Mouse (Mus musculus) lung, adult 2 months (tissue): ENCODE results near the gene 1700061G19Rik. TPM values are rescaled to one million over a fixed set of nuclear protein-coding genes. Genes with fewer than 3 reads are reported as not detected.

Experiments used
- DNase-seq: peaks from one replicate; pipeline ENCODE4 v3.0.0; 2022
- H3K4me1 ChIP-seq: fragments of 200-500 bp; 2 replicates; pipeline ENCODE4 v1.6.1; 2011; ENCODE audit warnings: low read length; ENCODE audit not compliant: control insufficient read depth, insufficient read depth
- H3K4me3 ChIP-seq: fragments of 200-500 bp; replicated peaks from 2 replicates; pipeline ENCODE3; 2011; ENCODE audit warnings: low read depth, mild to moderate bottlenecking, control low read depth, low read length; ENCODE audit errors: extremely low read depth
- CTCF ChIP-seq: fragments of 200-500 bp; IDR thresholded peaks from 2 replicates; pipeline ENCODE4 v1.5.1; 2011; ENCODE audit warnings: mild to moderate bottlenecking, low read length, control low read depth; ENCODE audit not compliant: insufficient read depth
- POLR2A ChIP-seq: fragments of 200-500 bp; IDR thresholded peaks from 2 replicates; pipeline ENCODE4 v1.6.1; 2011; ENCODE audit warnings: low read depth, mild to moderate bottlenecking, control low read depth, low read length, borderline replicate concordance; ENCODE audit errors: extremely low read depth
- WGBS: fragments of 180-500 bp; shearing (Covaris S2); methylation state at CpG from one replicate; pipeline ENCODE4 v1.1.7; 2018; 5-methylcytosine and 5-hydroxymethylcytosine counted together
- polyA plus RNA-seq: library from polyadenylated mRNA; depleted of rRNA; stranded (reverse); fragments of >200 nt; gene quantifications from 2 replicates; pipeline ENCODE4 v1.2.3, GENCODE M21; 2012; rRNA removed

1700061G19Rik gene
- polyA plus RNA-seq, 1 experiment: 0.19 TPM

DNA sequence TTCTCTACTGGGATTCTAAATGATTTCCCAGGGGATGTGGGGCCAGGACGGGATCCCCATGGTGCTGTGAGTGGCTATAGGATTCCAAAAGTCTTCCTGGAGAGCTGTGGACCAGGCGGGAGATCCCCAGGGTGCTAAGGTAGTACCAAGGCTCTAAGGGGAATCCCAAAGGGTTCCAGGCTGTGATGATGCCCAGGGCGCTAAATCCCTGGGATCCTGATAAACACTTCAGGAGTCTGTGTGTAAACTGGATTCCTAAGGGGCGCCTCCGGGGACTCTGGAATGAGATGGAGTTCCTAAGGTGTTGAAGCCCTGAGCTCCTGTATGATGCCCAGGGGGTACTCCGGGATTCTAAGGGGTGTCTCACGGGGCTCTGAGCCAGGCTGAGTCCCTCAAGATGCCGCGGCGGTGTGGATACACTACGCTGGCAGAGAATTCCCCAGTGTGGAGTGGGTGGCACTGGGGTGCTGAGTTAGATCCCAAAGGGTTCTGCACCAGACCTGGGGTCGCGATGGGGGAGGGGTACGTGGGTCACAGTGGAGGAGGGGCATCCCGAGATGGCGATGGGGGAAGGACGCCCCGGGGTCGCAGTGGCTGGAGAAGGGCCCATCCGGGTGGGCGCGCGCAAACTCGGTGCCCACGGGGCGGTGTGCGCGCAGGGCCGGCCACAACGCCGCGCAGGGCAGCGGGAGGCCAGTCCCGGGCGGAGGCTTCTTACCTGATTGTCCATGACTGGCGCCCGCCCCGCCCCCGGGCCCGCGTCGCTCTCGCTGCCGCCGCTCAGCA is 59.5 kb downstream of the 1700061G19Rik start:
- Histone ChIP-seq H3K4me3 (peak overlapping the region; percentile 77), H3K4me1 (peaks cover 7% of the 10 kb centered on the region)
- WGBS: 2% methylated on average over 34 of the region's 45 CpGs
- TF ChIP-seq CTCF: no peak
- TF ChIP-seq POLR2A: no peak
- peak; percentile 7 for DNase-seq

DNA sequence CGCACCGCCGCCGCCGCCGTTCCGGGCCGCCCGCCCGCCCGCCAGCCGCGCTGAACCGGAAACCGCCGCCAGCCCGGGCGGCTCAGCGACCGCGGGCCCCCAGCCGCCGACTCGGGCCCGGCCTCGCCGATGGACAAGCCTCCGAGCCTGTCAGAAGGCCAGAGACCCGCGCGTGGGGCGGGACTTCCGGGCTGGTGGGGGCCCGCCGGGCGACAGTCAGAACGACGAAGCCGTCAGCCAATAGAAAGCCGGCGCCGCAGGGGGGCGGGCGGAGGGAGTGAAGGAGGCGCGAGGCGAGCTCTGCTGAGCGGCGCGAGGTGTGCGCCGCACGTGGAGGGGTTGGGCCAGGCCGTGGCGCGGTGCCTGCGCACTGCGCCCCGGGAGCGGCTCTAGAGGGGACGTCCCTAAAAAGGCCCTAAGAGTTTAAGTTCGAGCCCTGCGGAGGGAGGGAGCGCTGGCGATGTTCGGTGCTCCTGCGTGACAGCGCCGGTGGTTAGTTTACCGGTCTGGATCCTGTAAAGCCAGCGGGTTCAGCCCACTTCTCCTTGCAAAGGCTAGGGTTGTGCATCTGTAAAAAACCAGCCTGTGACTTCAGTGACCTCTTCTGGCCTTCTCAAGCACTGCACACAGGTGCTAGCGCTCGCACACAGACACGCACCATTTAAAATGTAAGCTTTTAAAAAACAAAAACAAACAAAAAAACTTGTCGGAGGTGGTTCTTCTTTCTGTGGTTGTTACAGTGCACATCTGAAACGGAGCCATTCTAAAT is 60.3 kb downstream of the 1700061G19Rik start, which contains the start of gene Mllt1:
Gene Mllt1, minus strand, starts transcription at position 53 of the 769 bp plus-strand sequence.
- peak; percentile 100 for DNase-seq
- Histone ChIP-seq H3K4me3 (peak within 1 kb of the TSS; percentile 77), H3K4me1 (peaks cover 4% of the 10 kb centered on the region; the same call in 1 of the 2 replicates)
- WGBS: 5% methylated on average over 72 of the region's 76 CpGs
- TF ChIP-seq CTCF: peak; percentile 74
- no peak for TF ChIP-seq POLR2A

DNA sequence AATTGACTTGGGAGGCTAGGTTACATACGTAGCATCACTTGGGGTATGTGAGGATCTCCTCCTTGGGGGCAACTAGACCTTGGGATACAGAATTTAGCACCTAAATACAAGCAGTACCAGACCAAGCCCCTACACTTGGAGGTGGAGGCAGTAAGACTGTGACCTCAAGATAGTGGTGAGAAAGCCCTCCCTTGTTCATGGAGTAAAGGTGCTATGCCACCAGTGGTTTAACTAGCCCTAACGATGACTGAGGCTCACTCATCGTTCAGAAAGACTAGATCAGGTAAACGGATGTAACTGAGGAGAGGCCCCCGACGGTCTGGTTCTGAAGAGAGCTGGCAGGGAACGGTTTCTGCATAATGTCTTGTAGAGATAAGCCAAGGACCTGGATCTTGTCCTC is 61.5 kb downstream of the 1700061G19Rik start:
- no peak for DNase-seq
- TF ChIP-seq CTCF (no peak), POLR2A (no peak)
- Histone ChIP-seq H3K4me3 (no peak overlapping the region), H3K4me1 (peaks cover 4% of the 10 kb centered on the region; the same call in 1 of the 2 replicates)
- WGBS: 90% methylated on average over 7 of the region's 7 CpGs

Other genes starting within 250 kb of the 1700061G19Rik start
- gene Lonp1, start 248.6 kb upstream of the 1700061G19Rik start, polyA plus RNA-seq: 48.9 and 53.9 TPM in 2 replicates
- 0.16 and 0.43 TPM in 2 replicates for gene Catsperd, start 247.3 kb upstream of the 1700061G19Rik start, polyA plus RNA-seq
- gene Ranbp3, start 202.2 kb upstream of the 1700061G19Rik start, polyA plus RNA-seq: 69.0 and 74.2 TPM in 2 replicates
- gene Ndufa11, start 157.7 kb upstream of the 1700061G19Rik start, polyA plus RNA-seq: 348 and 393 TPM in 2 replicates
- 31.9 and 32.4 TPM in 2 replicates for gene Vmac, start 157.5 kb upstream of the 1700061G19Rik start, polyA plus RNA-seq
- 17.3 and 23.2 TPM in 2 replicates for gene Nrtn, start 117.9 kb upstream of the 1700061G19Rik start, polyA plus RNA-seq
- gene Dus3l, start 110.7 kb upstream of the 1700061G19Rik start, polyA plus RNA-seq: 81.7 and 84.5 TPM in 2 replicates
- gene Prr22, start 105.2 kb upstream of the 1700061G19Rik start, polyA plus RNA-seq: 1.6 and 2.2 TPM in 2 replicates
- gene Rfx2, start 44.5 kb upstream of the 1700061G19Rik start, polyA plus RNA-seq: 24.1 and 27.2 TPM in 2 replicates
- gene Acsbg2, start 1.0 kb upstream of the 1700061G19Rik start, polyA plus RNA-seq: not detected in 2 replicates
- gene Mllt1, start 59.9 kb downstream of the 1700061G19Rik start, polyA plus RNA-seq: 58.2 and 59.4 TPM in 2 replicates
- gene Acer1, start 106.6 kb downstream of the 1700061G19Rik start, polyA plus RNA-seq: 0.25 and 6.2 TPM in 2 replicates
- gene Clpp, start 114.8 kb downstream of the 1700061G19Rik start, polyA plus RNA-seq: 103 and 108 TPM in 2 replicates
- gene Alkbh7, start 121.9 kb downstream of the 1700061G19Rik start, polyA plus RNA-seq: 24.1 and 26.0 TPM in 2 replicates
- gene Pspn, start 124.5 kb downstream of the 1700061G19Rik start, polyA plus RNA-seq: not detected in 2 replicates
- 22.3 and 23.4 TPM in 2 replicates for gene Gtf2f1, start 135.8 kb downstream of the 1700061G19Rik start, polyA plus RNA-seq
- gene Gm17949, start 136.0 kb downstream of the 1700061G19Rik start, polyA plus RNA-seq: 0.13 and 0.16 TPM in 2 replicates
- 75.8 and 80.7 TPM in 2 replicates for gene Khsrp, start 156.0 kb downstream of the 1700061G19Rik start, polyA plus RNA-seq
- 0.18 TPM in 1 of 2 replicates, not detected in the other for gene Slc25a41, start 166.2 kb downstream of the 1700061G19Rik start, polyA plus RNA-seq
- gene Crb3, start 183.6 kb downstream of the 1700061G19Rik start, polyA plus RNA-seq: 75.5 and 89.4 TPM in 2 replicates
- gene Slc25a23, start 184.4 kb downstream of the 1700061G19Rik start, polyA plus RNA-seq: 44.0 and 51.8 TPM in 2 replicates
- 12.1 and 18.1 TPM in 2 replicates for gene Dennd1c, start 203.0 kb downstream of the 1700061G19Rik start, polyA plus RNA-seq
- gene Tubb4a, start 212.3 kb downstream of the 1700061G19Rik start, polyA plus RNA-seq: 34.2 and 37.7 TPM in 2 replicates
- 5.3 and 7.9 TPM in 2 replicates for gene Tnfsf9, start 229.8 kb downstream of the 1700061G19Rik start, polyA plus RNA-seq